Mouse (Mus musculus) liver, embryonic 14.5 days (tissue): Measurements from ENCODE around the gene Bcl2l2. TPM values are rescaled to one million over a fixed set of nuclear protein-coding genes. Genes with fewer than 3 reads are reported as not detected.

ENCODE experiments used
- ATAC-seq: fragments of 200-750 bp; cut with Nextera tagmentation; 2 replicates; pipeline ENCODE4 v1.8.0; 2017; ENCODE audit warnings: moderate number of reproducible peaks, mild to moderate bottlenecking, moderate library complexity; ENCODE audit not compliant: insufficient read depth
- DNase-seq, 3 experiments: peaks; one replicate each; pipeline ENCODE4 v3.0.0-alpha.2; 2012 to 2013; ENCODE audit warnings: low read depth in 3 of 3, low spot score in 3 of 3
- H3K27ac ChIP-seq: fragments of 300-500 bp; sonication (generic); 2 replicates; pipeline ENCODE4 v1.5.1; 2014; ENCODE audit warnings: moderate library complexity, mild to moderate bottlenecking, control low read depth, inconsistent platforms
- H3K27me3 ChIP-seq: fragments of 300-500 bp; sonication (generic); 2 replicates; pipeline ENCODE4 v1.6.1; 2014; ENCODE audit warnings: mild to moderate bottlenecking, low read length, moderate library complexity; ENCODE audit not compliant: control insufficient read depth, insufficient read depth
- H3K36me3 ChIP-seq: fragments of 300-500 bp; sonication (generic); replicated peaks from 2 replicates; pipeline ENCODE4 v1.6.1; 2014; ENCODE audit warnings: low read depth; ENCODE audit not compliant: control insufficient read depth, insufficient read depth
- H3K4me1 ChIP-seq, 2 experiments: fragments of 200-500 bp in 1 of 2; fragments of 300-500 bp in 1 of 2; sonication (generic) in 1 of 2; replicated peaks; 2 replicates each; pipeline ENCODE4 v1.6.1; 2012 to 2014; ENCODE audit warnings: antibody characterized with exemption in 1 of 2, inconsistent platforms in 1 of 2, low read length in 1 of 2; ENCODE audit not compliant: control insufficient read depth in 2 of 2, insufficient read depth in 2 of 2
- H3K4me2 ChIP-seq: fragments of 300-500 bp; sonication (generic); 2 replicates; pipeline ENCODE4 v1.6.1; 2014; ENCODE audit warnings: low read depth, mild to moderate bottlenecking, control low read depth, moderate library complexity
- H3K4me3 ChIP-seq, 2 experiments: fragments of 200-500 bp in 1 of 2; fragments of 300-500 bp in 1 of 2; sonication (generic) in 1 of 2; 2 replicates each; pipeline ENCODE4 v1.5.1; 2012 to 2014; ENCODE audit warnings: low read depth in 2 of 2, low read length in 2 of 2, mild to moderate bottlenecking in 2 of 2, control low read depth in 1 of 2, inconsistent platforms in 1 of 2, moderate library complexity in 1 of 2; ENCODE audit not compliant: insufficient read depth in 1 of 2
- H3K9ac ChIP-seq: fragments of 300-500 bp; sonication (generic); replicated peaks from 2 replicates; pipeline ENCODE4 v1.6.1; 2014; ENCODE audit warnings: mild to moderate bottlenecking, control low read depth, moderate library complexity
- H3K9me3 ChIP-seq: fragments of 300-500 bp; sonication (generic); 2 replicates; pipeline ENCODE4 v1.6.1; 2016; ENCODE audit warnings: low read length, mixed read lengths; ENCODE audit not compliant: control insufficient read depth
- CTCF ChIP-seq: IDR thresholded peaks from 2 replicates; pipeline ENCODE4 v1.5.1; 2016; ENCODE audit warnings: antibody characterized with exemption, low read depth, control low read depth
- EP300 ChIP-seq: IDR thresholded peaks from 2 replicates; pipeline ENCODE4 v1.6.1; 2016; ENCODE audit warnings: antibody characterized with exemption, low read depth
- WGBS: fragments of 180-500 bp; shearing (Covaris S2); extraction: QIAGEN DNeasy Blood & Tissue Kit; methylation state at CpG from one replicate; pipeline ENCODE4 v1.1.7; 2014; ENCODE audit not compliant: insufficient replicate concordance; 5-methylcytosine and 5-hydroxymethylcytosine counted together
- polyA plus RNA-seq, 2 experiments: library from polyadenylated mRNA; depleted of rRNA in 1 of 2; stranded (reverse) in 1 of 2; unstranded in 1 of 2; fragments of >200 nt; fragmentation: Nextera tagmentation in 1 of 2; extraction: Ambion mirVana in 1 of 2; gene quantifications; 2 replicates each; pipeline versions ENCODE4 v1.2.1 to v1.2.3; 2012 to 2014

Gene Bcl2l2
- polyA plus RNA-seq, 2 experiments = 0.47 to 4.9 TPM

- peak; percentile 100 for DNase-seq
- WGBS = under 1% methylated on average over 38 of the region's 38 CpGs
- no peaks in the 10 kb centered on the region for H3K9me3 ChIP-seq
- peaks cover 12 to 15% of the 10 kb centered on the region in 2 experiments; a peak in 3 of 4 replicates for H3K4me1 ChIP-seq
- peak overlapping the region; percentile 92 for H3K9ac ChIP-seq
- H3K36me3 ChIP-seq = peaks cover 31% of the 10 kb centered on the region
- peak overlapping the region; percentile 99 for H3K4me2 ChIP-seq
- H3K27me3 ChIP-seq = no peaks in the 10 kb centered on the region
- TF ChIP-seq CTCF (no peak), EP300 (peak; percentile 44; the same call in 1 of the 2 replicates)
- H3K27ac ChIP-seq = peak overlapping the region; percentile 80
- H3K4me3 ChIP-seq = peak overlapping the region; percentile 83 to 92
- peak; percentile 98 for ATAC-seq
These were observed 10.5 kb downstream of the Bcl2l2 start for GRCm38 (mm10) chr14:54893651-54894181.

- under 1% methylated on average over 54 of the region's 54 CpGs for WGBS
- Histone ChIP-seq H3K9me3 (no peaks in the 10 kb centered on the region), H3K27me3 (no peaks in the 10 kb centered on the region), H3K9ac (peak overlapping the region; percentile 92), H3K4me1 (peaks cover 12 to 15% of the 10 kb centered on the region in 2 experiments; a peak in 3 of 4 replicates), H3K36me3 (peaks cover 31% of the 10 kb centered on the region), H3K4me2 (peak overlapping the region; percentile 99), H3K4me3 (peak overlapping the region; percentile 80 to 92), H3K27ac (peak overlapping the region; percentile 60)
- TF ChIP-seq EP300 (no peak), CTCF (no peak)
- ATAC-seq (peak; percentile 62), DNase-seq (no peak)
These were observed 11.3 kb downstream of the Bcl2l2 start for GRCm38 (mm10) chr14:54894296-54895151.

- 70% methylated on average over 2 of the region's 2 CpGs for WGBS
- peaks cover 12% of the 10 kb centered on the region in 2 experiments; a peak in 3 of 4 replicates for H3K4me1 ChIP-seq
- peaks cover 31% of the 10 kb centered on the region for H3K36me3 ChIP-seq
- no peak overlapping the region for H3K4me2 ChIP-seq
- no peak overlapping the region for H3K4me3 ChIP-seq
- TF ChIP-seq CTCF = no peak
- TF ChIP-seq EP300 = no peak
- H3K9me3 ChIP-seq = no peaks in the 10 kb centered on the region
- DNase-seq (no peak), ATAC-seq (no peak)
- H3K27ac ChIP-seq = no peak overlapping the region
- H3K27me3 ChIP-seq = no peaks in the 10 kb centered on the region
- H3K9ac ChIP-seq = no peak overlapping the region
These were observed 14.3 kb downstream of the Bcl2l2 start for GRCm38 (mm10) chr14:54897445-54897844.

DNA sequence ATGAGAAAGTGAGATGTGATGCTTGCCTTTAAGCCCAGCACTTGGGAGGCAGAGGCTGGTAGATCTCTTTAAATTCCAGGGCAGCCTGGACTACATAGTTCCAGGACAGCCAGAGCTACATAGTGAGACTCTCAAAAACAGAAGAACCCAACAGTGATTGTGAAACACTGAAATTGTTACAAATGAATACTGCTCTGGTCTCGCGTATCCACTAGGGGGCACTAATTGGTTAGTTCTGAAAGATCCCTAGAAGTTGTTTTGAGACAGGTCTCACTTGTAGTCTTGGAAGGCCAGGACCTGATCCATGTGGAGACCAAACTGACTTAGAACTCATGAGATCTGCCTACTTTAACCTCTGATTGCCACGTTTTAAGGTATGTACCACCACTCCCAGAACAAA is 17.2 kb downstream of the Bcl2l2 start:
- no peak; the same call in 1 of the 2 replicates for TF ChIP-seq EP300
- peak; percentile 78 for TF ChIP-seq CTCF
- Histone ChIP-seq H3K27ac (no peak overlapping the region), H3K9me3 (no peaks in the 10 kb centered on the region), H3K9ac (no peak overlapping the region), H3K4me2 (no peak overlapping the region), H3K4me3 (no peak overlapping the region), H3K36me3 (peaks cover 30% of the 10 kb centered on the region), H3K27me3 (no peaks in the 10 kb centered on the region), H3K4me1 (peaks cover 3 to 4% of the 10 kb centered on the region in 2 experiments; a peak in 3 of 4 replicates)
- WGBS = 1% methylated on average over 3 of the region's 3 CpGs
- ATAC-seq = peak; percentile 51; the same call in 1 of the 2 replicates
- DNase-seq = peak in 1 of 3 experiments; percentile 49

DNA sequence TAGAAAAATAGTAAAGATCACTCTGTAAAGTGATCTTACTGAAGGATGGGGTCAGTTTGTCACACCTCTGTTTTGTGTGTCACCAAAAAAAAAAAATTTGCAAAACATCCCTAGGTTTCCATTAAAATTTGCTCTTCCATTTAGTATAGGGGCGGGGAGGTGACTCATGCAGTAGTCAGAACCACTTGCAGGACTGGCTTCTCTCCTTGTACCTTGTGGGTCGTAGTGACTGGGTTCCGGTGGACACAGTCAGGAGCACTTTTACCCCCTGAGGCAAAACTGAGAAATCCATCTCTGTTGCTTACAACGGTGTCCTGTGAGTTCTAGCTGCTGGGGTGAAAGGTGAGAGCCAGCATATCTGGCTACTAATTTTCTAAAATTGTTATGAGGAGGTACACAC is 20.5 kb downstream of the Bcl2l2 start:
- H3K27me3 ChIP-seq = no peaks in the 10 kb centered on the region
- no peak overlapping the region for H3K27ac ChIP-seq
- H3K4me2 ChIP-seq = no peak overlapping the region
- H3K4me3 ChIP-seq = no peak overlapping the region
- TF ChIP-seq EP300 (no peak), CTCF (no peak)
- DNase-seq = no peak
- H3K4me1 ChIP-seq = no peaks in the 10 kb centered on the region
- no peaks in the 10 kb centered on the region for H3K36me3 ChIP-seq
- no peak for ATAC-seq
- WGBS = 61% methylated on average over 4 of the region's 4 CpGs
- H3K9ac ChIP-seq = no peak overlapping the region
- H3K9me3 ChIP-seq = no peaks in the 10 kb centered on the region
